Comparison of ENCODE assay signal across 23 mouse cellular contexts in the genomic region with DNA sequence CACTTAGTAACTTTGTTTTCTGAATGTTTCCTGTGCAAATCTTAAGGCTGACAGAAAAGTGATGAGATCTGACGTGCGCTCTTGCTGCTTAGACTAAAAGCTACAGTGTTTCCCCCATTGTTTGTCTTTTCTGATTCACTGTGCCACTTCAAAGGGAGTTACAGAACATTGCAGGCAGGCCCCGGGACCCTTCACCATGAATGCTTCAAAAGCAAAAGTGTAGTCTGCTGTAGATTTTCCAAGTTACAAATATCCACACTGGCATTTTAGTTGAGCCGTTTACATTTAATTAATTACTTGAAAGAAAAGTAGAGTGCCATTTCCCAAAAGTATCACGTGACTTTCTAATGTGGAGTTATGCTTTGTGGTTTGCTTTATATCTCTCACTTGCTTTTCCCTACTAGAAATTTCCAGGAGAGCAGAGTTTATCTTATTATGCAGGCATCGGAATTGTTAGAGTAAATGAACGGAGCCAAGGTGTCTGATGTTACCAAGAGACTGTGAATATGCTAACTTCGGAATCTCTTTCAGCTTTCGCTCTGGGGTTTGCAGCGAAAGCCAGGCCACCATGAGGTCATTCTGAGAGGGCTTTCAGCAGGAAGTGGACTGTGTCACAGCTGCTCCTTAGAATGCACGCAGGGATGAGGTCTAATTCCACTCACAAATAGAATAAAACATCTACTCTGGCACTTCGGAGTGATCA. TPM values are rescaled to one million over a fixed set of nuclear protein-coding genes. Genes with fewer than 3 reads are reported as not detected.
DNase-seq lines count a peak whose midpoint lies in the region; ATAC-seq and TF ChIP-seq lines count a peak whose summit lies in the region.
"Had no signal": no experiment of that assay in that cellular context is flagged by ENCODE, and none has a peak within 500 bp of the region (broad histone marks: within the 10 kb centered on the region; RNA-seq: fewer than 3 reads in every experiment).

No protein-coding gene starts in this region.

- no peak for TF ChIP-seq CTCF in midbrain, postnatal 0 days (IDR thresholded peaks at IDR 0.05)

- no peak for ATAC-seq in hindbrain, embryonic 14.5 days (ENCODE audit: low FRiP score)
- ATAC-seq in midbrain, embryonic 12.5 days (ENCODE audit: low FRiP score, low read depth) = no peak
- no peak for ATAC-seq in midbrain, postnatal 0 days (ENCODE audit: low FRiP score)
- ATAC-seq: inflammation-experienced regulatory T-cells, adult 6 months had no signal

- H3K27me3 ChIP-seq in hindbrain, embryonic 10.5 days (ENCODE audit: insufficient read depth, poor library complexity, severe bottlenecking) = no peaks in the 10 kb centered on the region
- no peaks in the 10 kb centered on the region for H3K27me3 ChIP-seq in hindbrain, embryonic 14.5 days (ENCODE audit: control insufficient read depth, insufficient read depth, low read length)
- H3K27me3 ChIP-seq in midbrain, embryonic 12.5 days = no peaks in the 10 kb centered on the region; the same call in 1 of the 2 replicates
- no peaks in the 10 kb centered on the region for H3K27me3 ChIP-seq in midbrain, postnatal 0 days (ENCODE audit: insufficient read depth, low read length)
- H3K27me3 ChIP-seq in embryonic facial prominence, embryonic 10.5 days (replicated peaks; ENCODE audit: low read depth, poor library complexity, severe bottlenecking) = no peaks in the 10 kb centered on the region
- H3K27me3 ChIP-seq: limb, embryonic 13.5 days; liver, embryonic 13.5 days; lung, embryonic 15.5 days had no signal

- DNase-seq in hindbrain, embryonic 10.5 days (ENCODE audit: low spot score) = no peak
- no peak for DNase-seq in hindbrain, embryonic 14.5 days (ENCODE audit: low spot score)
- DNase-seq in midbrain, postnatal 0 days (ENCODE audit: low spot score) = no peak
- DNase-seq in embryonic facial prominence, embryonic 10.5 days (ENCODE audit: low spot score) = peak; percentile 18
- no peak for DNase-seq in layer of hippocampus, adult 9-11 months
- no peak for DNase-seq in spleen, adult 12 weeks (ENCODE audit: low spot score)
- no peak for DNase-seq in layer of hippocampus, adult 11-12 months (ENCODE audit: low spot score)
- DNase-seq: adrenal gland, adult 2 months; B cell, adult 2 months; cerebellum, adult 9-10 months; gastrocnemius, adult 2 months; heart, adult 2 months; kidney, adult 2 months; kidney, postnatal 4 days; liver, embryonic 13.5 days; spleen, adult 18-20 months; thymus, postnatal 25 days had no signal

- WGBS in hindbrain, embryonic 10.5 days = 28% methylated on average over 12 of the region's 12 CpGs
- 13% methylated on average over 12 of the region's 12 CpGs for WGBS in hindbrain, embryonic 14.5 days
- 18% methylated on average over 12 of the region's 12 CpGs for WGBS in midbrain, embryonic 12.5 days
- WGBS in midbrain, postnatal 0 days = 16% methylated on average over 12 of the region's 12 CpGs
- 40% methylated on average over 12 of the region's 12 CpGs for WGBS in embryonic facial prominence, embryonic 10.5 days

- H3K4me3 ChIP-seq in hindbrain, embryonic 10.5 days = no peak overlapping the region
- H3K4me3 ChIP-seq in hindbrain, embryonic 14.5 days (replicated peaks; ENCODE audit: low read length) = no peak overlapping the region
- H3K4me3 ChIP-seq in midbrain, embryonic 12.5 days = no peak overlapping the region
- H3K4me3 ChIP-seq in midbrain, postnatal 0 days (ENCODE audit: low read depth, low read length) = no peak overlapping the region
- H3K4me3 ChIP-seq in embryonic facial prominence, embryonic 10.5 days = no peak overlapping the region
- H3K4me3 ChIP-seq: gastrocnemius, adult 2 months; heart, adult 2 months; heart, embryonic 15.5 days; limb, embryonic 13.5 days; liver, embryonic 13.5 days; lung, embryonic 15.5 days had no signal

- H3K27ac ChIP-seq in hindbrain, embryonic 10.5 days = peak overlapping the region; percentile 45; the same call in 1 of the 2 replicates
- no peak overlapping the region for H3K27ac ChIP-seq in hindbrain, embryonic 14.5 days
- no peak overlapping the region for H3K27ac ChIP-seq in midbrain, embryonic 12.5 days (replicated peaks)
- H3K27ac ChIP-seq in midbrain, postnatal 0 days (ENCODE audit: low read depth, low read length) = no peak overlapping the region
- H3K27ac ChIP-seq in embryonic facial prominence, embryonic 10.5 days (replicated peaks) = no peak overlapping the region
- H3K27ac ChIP-seq: gastrocnemius, adult 2 months; heart, adult 2 months; heart, embryonic 15.5 days; limb, embryonic 13.5 days; liver, embryonic 13.5 days; lung, embryonic 15.5 days; macrophage had no signal

- peaks cover 46% of the 10 kb centered on the region for H3K4me1 ChIP-seq in hindbrain, embryonic 10.5 days (replicated peaks)
- peaks cover 4% of the 10 kb centered on the region; the same call in 1 of the 2 replicates for H3K4me1 ChIP-seq in hindbrain, embryonic 14.5 days (replicated peaks; ENCODE audit: control insufficient read depth, insufficient read depth, low read length)
- H3K4me1 ChIP-seq in midbrain, embryonic 12.5 days = peaks cover 15% of the 10 kb centered on the region
- no peaks in the 10 kb centered on the region for H3K4me1 ChIP-seq in midbrain, postnatal 0 days (ENCODE audit: insufficient read depth, low read length)
- peaks cover 38% of the 10 kb centered on the region for H3K4me1 ChIP-seq in embryonic facial prominence, embryonic 10.5 days
- H3K4me1 ChIP-seq: liver, embryonic 13.5 days had no signal

- peaks cover 16% of the 10 kb centered on the region; the same call in 1 of the 2 replicates for H3K36me3 ChIP-seq in hindbrain, embryonic 10.5 days
- peaks cover 53% of the 10 kb centered on the region for H3K36me3 ChIP-seq in hindbrain, embryonic 14.5 days (replicated peaks; ENCODE audit: control insufficient read depth, insufficient read depth)
- H3K36me3 ChIP-seq in midbrain, embryonic 12.5 days = peaks cover 23% of the 10 kb centered on the region
- peaks cover 26% of the 10 kb centered on the region for H3K36me3 ChIP-seq in midbrain, postnatal 0 days (ENCODE audit: insufficient read depth, low read length)
- 0 out of 2 replicates have a peak, but pooled peaks cover 2% of the 10 kb centered on the region for H3K36me3 ChIP-seq in embryonic facial prominence, embryonic 10.5 days (replicated peaks)
- H3K36me3 ChIP-seq: heart, embryonic 15.5 days; limb, embryonic 13.5 days; liver, embryonic 13.5 days; lung, embryonic 15.5 days had no signal

- no peak overlapping the region for H3K9ac ChIP-seq in hindbrain, embryonic 14.5 days
- H3K9ac ChIP-seq in midbrain, embryonic 12.5 days (replicated peaks) = no peak overlapping the region
- no peak overlapping the region for H3K9ac ChIP-seq in midbrain, postnatal 0 days (replicated peaks; ENCODE audit: low read length, poor library complexity, severe bottlenecking)
- H3K9ac ChIP-seq: heart, embryonic 15.5 days; limb, embryonic 13.5 days; liver, embryonic 13.5 days; lung, embryonic 15.5 days had no signal

- no peaks in the 10 kb centered on the region for H3K9me3 ChIP-seq in hindbrain, embryonic 10.5 days
- no peaks in the 10 kb centered on the region for H3K9me3 ChIP-seq in hindbrain, embryonic 14.5 days (ENCODE audit: control insufficient read depth, low read length)
- no peaks in the 10 kb centered on the region for H3K9me3 ChIP-seq in midbrain, embryonic 12.5 days
- no peaks in the 10 kb centered on the region for H3K9me3 ChIP-seq in midbrain, postnatal 0 days (ENCODE audit: low read length)
- H3K9me3 ChIP-seq in embryonic facial prominence, embryonic 10.5 days = no peaks in the 10 kb centered on the region
- H3K9me3 ChIP-seq: heart, embryonic 15.5 days; limb, embryonic 13.5 days; liver, embryonic 13.5 days; lung, embryonic 15.5 days had no signal

- no peak overlapping the region for H3K4me2 ChIP-seq in hindbrain, embryonic 14.5 days (replicated peaks)
- H3K4me2 ChIP-seq in midbrain, embryonic 12.5 days (replicated peaks) = peak overlapping the region; percentile 17; the same call in 1 of the 2 replicates
- H3K4me2 ChIP-seq in midbrain, postnatal 0 days (ENCODE audit: low read depth, low read length, poor library complexity, severe bottlenecking) = no peak overlapping the region
- H3K4me2 ChIP-seq: heart, embryonic 15.5 days; limb, embryonic 13.5 days; liver, embryonic 13.5 days; lung, embryonic 15.5 days had no signal

RNA-seq across cellular contexts. Expression of gene 1700010I14Rik, which starts 15.8 kb away (rescaled TPM):
- 2.9 and 3.1 TPM in 2 replicates for polyA plus RNA-seq in hindbrain, embryonic 10.5 days (2016; fragmentation: Nextera tagmentation; extraction: Ambion mirVana)
- polyA plus RNA-seq in hindbrain, embryonic 14.5 days (2014; fragmentation: Nextera tagmentation; extraction: Ambion mirVana) = 1.5 and 1.9 TPM in 2 replicates
- 3.2 and 3.6 TPM in 2 replicates for polyA plus RNA-seq in midbrain, embryonic 12.5 days (2016; fragmentation: Nextera tagmentation; extraction: Ambion mirVana)
- total RNA-seq in midbrain, postnatal 0 days (2014; rRNA removed) = 2.2 and 2.3 TPM in 2 replicates
- 3.6 and 4.1 TPM in 2 replicates for polyA plus RNA-seq in midbrain, postnatal 0 days (2015; fragmentation: Nextera tagmentation; extraction: Ambion mirVana)
- 2.0 and 2.6 TPM in 2 replicates for polyA plus RNA-seq in embryonic facial prominence, embryonic 10.5 days (2016; fragmentation: Nextera tagmentation; extraction: Ambion mirVana)
